Mouse (Mus musculus): ENCODE results near the gene Mbnl3. TPM values are rescaled to one million over a fixed set of nuclear protein-coding genes. Genes with fewer than 3 reads are reported as not detected.

Mbnl3 gene
- 39.5 and 45.9 TPM in 2 replicates for total RNA-seq (2015)
- total RNA-seq (2017), result 26.9 and 33.1 TPM in 2 replicates

GRCm38 (mm10) chrX:51206432-51206831, at the start of gene Mbnl3:
Gene Mbnl3 (minus strand): TSS chrX:51206532.
- ATAC-seq (ENCODE audit: poor library complexity, severe bottlenecking), result no peak

- peak; percentile 64 for ATAC-seq (ENCODE audit: poor library complexity, severe bottlenecking)
Measured at GRCm38 (mm10) chrX:51205548-51206324, 596 bp downstream of the Mbnl3 start.

GRCm38 (mm10) chrX:51204626-51205547, 1.4 kb downstream of the Mbnl3 start:
- ATAC-seq (ENCODE audit: poor library complexity, severe bottlenecking), result peak; percentile 82

GRCm38 (mm10) chrX:51197012-51197411, 9.3 kb downstream of the Mbnl3 start:
- ATAC-seq (ENCODE audit: poor library complexity, severe bottlenecking), result no peak

- no peak for ATAC-seq (ENCODE audit: poor library complexity, severe bottlenecking)
Measured at GRCm38 (mm10) chrX:51171914-51172313, 34.4 kb downstream of the Mbnl3 start.

- no peak for ATAC-seq (ENCODE audit: poor library complexity, severe bottlenecking)
Measured at GRCm38 (mm10) chrX:51171413-51171812, 34.9 kb downstream of the Mbnl3 start.

- no peak for ATAC-seq (ENCODE audit: poor library complexity, severe bottlenecking)
Measured at GRCm38 (mm10) chrX:51170404-51170803, 35.9 kb downstream of the Mbnl3 start.

- ATAC-seq (ENCODE audit: poor library complexity, severe bottlenecking), result peak; percentile 52
Measured at GRCm38 (mm10) chrX:51169476-51170045, 36.8 kb downstream of the Mbnl3 start.

GRCm38 (mm10) chrX:51167976-51168375, 38.4 kb downstream of the Mbnl3 start:
- ATAC-seq (ENCODE audit: poor library complexity, severe bottlenecking), result no peak

- ATAC-seq (ENCODE audit: poor library complexity, severe bottlenecking), result no peak
Measured at GRCm38 (mm10) chrX:51164766-51165165, 41.6 kb downstream of the Mbnl3 start.

GRCm38 (mm10) chrX:51148436-51148835, 57.9 kb downstream of the Mbnl3 start:
- no peak for ATAC-seq (ENCODE audit: poor library complexity, severe bottlenecking)

- peak; percentile 15; the same call in 1 of the 2 replicates for ATAC-seq (ENCODE audit: poor library complexity, severe bottlenecking)
Measured at GRCm38 (mm10) chrX:51146351-51146750, 60.0 kb downstream of the Mbnl3 start.

- no peak for ATAC-seq (ENCODE audit: poor library complexity, severe bottlenecking)
Measured at GRCm38 (mm10) chrX:51140055-51140454, 66.3 kb downstream of the Mbnl3 start.

GRCm38 (mm10) chrX:51131325-51131724, 75.0 kb downstream of the Mbnl3 start:
- no peak for ATAC-seq (ENCODE audit: poor library complexity, severe bottlenecking)

GRCm38 (mm10) chrX:51102748-51103147, 103.6 kb downstream of the Mbnl3 start:
- ATAC-seq (ENCODE audit: poor library complexity, severe bottlenecking), result no peak

GRCm38 (mm10) chrX:51084972-51085371, 121.4 kb downstream of the Mbnl3 start:
- ATAC-seq (ENCODE audit: poor library complexity, severe bottlenecking), result peak; percentile 94

- no peak for ATAC-seq (ENCODE audit: poor library complexity, severe bottlenecking)
Measured at GRCm38 (mm10) chrX:51084211-51084610, 122.1 kb downstream of the Mbnl3 start.

- peak; percentile 74 for ATAC-seq (ENCODE audit: poor library complexity, severe bottlenecking)
Measured at GRCm38 (mm10) chrX:51076744-51077143, 129.6 kb downstream of the Mbnl3 start.

Measured in megakaryocyte, adult 5-6 weeks (primary cell).